Mouse (Mus musculus): ENCODE data around the gene Cd300ld4. TPM values are rescaled to one million over a fixed set of nuclear protein-coding genes. Genes with fewer than 3 reads are reported as not detected.
"Not testable (repeated sequence)": the region's sequence is repeated elsewhere in the genome, so short reads cannot be mapped to it uniquely, and the experiment has no call there.

Cd300ld4 gene
- polyA plus RNA-seq, 1 experiment from 2014 or later, result not detected

DNA sequence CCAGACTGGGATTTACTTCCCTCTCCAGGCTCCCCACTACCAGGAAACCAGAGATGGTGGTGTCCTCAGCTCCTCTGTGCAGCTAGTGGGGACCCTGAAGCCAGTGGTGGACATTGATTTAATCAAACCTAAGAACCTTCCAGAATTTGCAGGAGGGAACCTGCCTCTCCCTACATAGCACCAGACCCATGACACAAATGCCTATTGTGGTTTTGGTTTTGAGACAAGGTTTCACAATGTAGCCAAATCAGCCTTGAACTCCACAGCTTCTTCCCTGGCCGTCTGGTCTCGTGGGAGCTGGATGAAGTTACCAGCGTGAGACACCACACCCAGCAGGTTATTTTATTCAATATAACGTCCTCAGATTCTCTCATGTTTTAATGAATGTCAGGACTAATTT is 31.9 kb upstream of the Cd300ld4 start:
- no peaks in the 10 kb centered on the region for H3K36me3 ChIP-seq (ENCODE audit: control insufficient read depth, insufficient read depth, low read length)
- no peak overlapping the region for H3K27ac ChIP-seq (ENCODE audit: low read depth, low read length)
- ATAC-seq (ENCODE audit: low FRiP score), result no peak

DNA sequence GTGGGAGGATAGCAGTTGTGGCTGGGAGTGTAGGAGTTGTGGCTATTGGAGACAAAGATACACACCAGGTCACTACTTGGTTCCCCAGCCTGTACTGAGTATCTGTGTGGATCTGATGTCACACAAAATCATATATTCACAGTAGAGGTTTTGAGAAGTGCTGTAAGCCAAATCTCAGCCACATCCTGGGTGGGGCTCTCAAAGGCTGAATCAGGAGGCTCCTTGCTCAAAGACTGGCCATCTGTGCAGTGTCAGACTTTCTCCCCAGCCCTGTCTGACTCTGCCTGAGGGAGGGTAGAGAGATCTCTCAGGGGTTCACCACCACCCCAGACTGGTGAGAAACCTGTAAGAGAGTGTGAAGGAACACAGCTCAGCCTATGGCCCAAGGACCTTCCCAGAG is 27.7 kb upstream of the Cd300ld4 start:
- H3K27me3 ChIP-seq (ENCODE audit: control insufficient read depth, insufficient read depth, low read length), result no peaks in the 10 kb centered on the region
- H3K27ac ChIP-seq (ENCODE audit: low read depth, low read length), result no peak overlapping the region
- no peak overlapping the region for H3K9ac ChIP-seq (ENCODE audit: low read depth, low read length)
- no peaks in the 10 kb centered on the region for H3K36me3 ChIP-seq (ENCODE audit: control insufficient read depth, insufficient read depth, low read length)
- H3K4me1 ChIP-seq (replicated peaks; ENCODE audit: control insufficient read depth, insufficient read depth, low read length), result no peaks in the 10 kb centered on the region
- no peak overlapping the region for H3K4me3 ChIP-seq (ENCODE audit: low read depth, low read length)
- DNase-seq (ENCODE audit: low spot score), result no peak
- H3K4me2 ChIP-seq (replicated peaks; ENCODE audit: low read depth, low read length), result no peak overlapping the region
- ATAC-seq (ENCODE audit: low FRiP score), result no peak
- no peaks in the 10 kb centered on the region for H3K9me3 ChIP-seq (ENCODE audit: control insufficient read depth, low read length)

More for the DNA sequence above, 31.9 kb upstream of the Cd300ld4 start:
- H3K4me3 ChIP-seq (ENCODE audit: low read depth, low read length), result no peak overlapping the region
- 0 out of 2 replicates have a peak, but pooled peaks cover 2% of the 10 kb centered on the region for H3K27me3 ChIP-seq (ENCODE audit: control insufficient read depth, insufficient read depth, low read length)
- H3K9me3 ChIP-seq (ENCODE audit: control insufficient read depth, low read length), result no peaks in the 10 kb centered on the region
- H3K4me1 ChIP-seq (replicated peaks; ENCODE audit: control insufficient read depth, insufficient read depth, low read length), result no peaks in the 10 kb centered on the region
- 80% methylated on average over 4 of the region's 4 CpGs for WGBS
- H3K9ac ChIP-seq (ENCODE audit: low read depth, low read length), result no peak overlapping the region
- H3K4me2 ChIP-seq (replicated peaks; ENCODE audit: low read depth, low read length), result no peak overlapping the region
- DNase-seq (ENCODE audit: low spot score), result no peak

DNA sequence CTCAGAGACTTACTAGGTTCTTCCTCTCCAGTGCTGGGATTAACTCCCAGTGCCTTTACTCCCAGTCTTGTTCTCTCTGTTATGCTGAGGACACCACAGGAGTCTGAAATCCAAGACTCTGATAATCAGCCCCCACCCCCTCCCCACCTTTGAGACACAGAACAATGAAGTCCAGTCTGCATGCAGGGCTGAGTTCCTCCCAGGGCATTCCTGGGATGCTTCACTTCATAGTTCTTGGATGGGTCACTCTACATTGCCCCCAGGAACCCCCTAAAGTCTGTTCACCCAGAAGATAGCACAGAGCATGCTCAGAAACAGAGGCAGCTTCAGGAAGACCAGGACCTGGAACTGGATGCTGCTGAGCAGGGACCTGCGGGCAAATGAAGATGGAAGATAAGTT is 26.2 kb upstream of the Cd300ld4 start:
- no peak overlapping the region for H3K4me3 ChIP-seq (ENCODE audit: low read depth, low read length)
- no peak overlapping the region for H3K9ac ChIP-seq (ENCODE audit: low read depth, low read length)
- H3K27me3 ChIP-seq (ENCODE audit: control insufficient read depth, insufficient read depth, low read length), result no peaks in the 10 kb centered on the region
- no peaks in the 10 kb centered on the region for H3K4me1 ChIP-seq (replicated peaks; ENCODE audit: control insufficient read depth, insufficient read depth, low read length)
- H3K36me3 ChIP-seq (ENCODE audit: control insufficient read depth, insufficient read depth, low read length), result no peaks in the 10 kb centered on the region
- ATAC-seq (ENCODE audit: low FRiP score), result no peak
- WGBS, result 77% methylated on average over 1 of the region's 1 CpGs
- DNase-seq (ENCODE audit: low spot score), result no peak
- H3K27ac ChIP-seq (ENCODE audit: low read depth, low read length), result no peak overlapping the region
- H3K9me3 ChIP-seq (ENCODE audit: control insufficient read depth, low read length), result no peaks in the 10 kb centered on the region
- no peak overlapping the region for H3K4me2 ChIP-seq (replicated peaks; ENCODE audit: low read depth, low read length)

DNA sequence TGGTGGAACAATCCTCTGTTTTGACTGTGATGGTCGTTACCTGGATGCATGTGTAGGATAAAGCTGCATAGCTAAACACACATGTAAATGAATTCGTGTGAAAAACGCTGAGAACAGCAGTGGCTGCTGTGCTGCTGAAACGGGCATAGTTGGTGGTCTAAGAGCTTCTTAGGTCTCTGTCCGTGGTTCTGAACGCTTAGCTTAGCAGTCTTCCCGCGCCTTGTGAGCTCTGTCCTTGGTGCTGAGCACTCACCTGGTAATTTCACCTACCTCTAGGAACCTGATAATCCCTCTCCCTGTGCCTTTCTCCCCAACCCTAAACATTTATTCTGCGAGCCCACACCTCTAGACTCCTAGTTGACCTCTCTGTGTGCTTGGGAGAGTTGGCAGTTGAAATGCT is 25.4 kb upstream of the Cd300ld4 start:
- no peak for ATAC-seq (ENCODE audit: low FRiP score)

DNA sequence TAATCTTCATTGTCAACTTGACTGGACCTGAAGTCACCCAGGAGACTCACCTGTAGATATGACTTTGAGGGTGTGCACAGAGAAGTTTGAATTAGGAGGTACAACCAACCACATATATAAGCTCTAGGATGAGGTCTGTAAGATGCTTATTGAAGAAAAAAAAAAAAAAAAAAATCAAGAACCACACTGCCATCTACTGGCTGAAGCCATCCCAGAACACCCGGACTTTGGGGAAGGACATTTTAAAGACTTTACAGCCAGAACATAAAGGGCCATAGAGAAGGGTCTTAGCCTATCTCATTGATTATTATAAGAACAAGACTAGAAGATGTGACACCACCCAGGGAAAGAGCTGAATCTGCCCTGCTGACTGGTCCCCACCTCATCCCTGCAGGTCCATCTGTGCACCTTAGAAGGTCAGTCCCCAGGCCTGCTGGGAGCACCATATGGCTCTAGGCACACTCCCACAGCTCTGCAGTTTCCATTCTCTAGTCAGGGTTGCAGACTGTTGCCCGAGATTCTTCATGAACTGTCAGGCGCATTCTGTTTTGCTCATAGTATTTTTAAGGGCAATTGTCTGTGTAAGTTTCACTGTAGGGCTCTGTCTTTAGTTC is 22.6 kb upstream of the Cd300ld4 start:
- Histone ChIP-seq H3K36me3 (ENCODE audit: control insufficient read depth, insufficient read depth, low read length) (no peaks in the 10 kb centered on the region), H3K4me3 (ENCODE audit: low read depth, low read length) (no peak overlapping the region), H3K9me3 (ENCODE audit: control insufficient read depth, low read length) (no peaks in the 10 kb centered on the region), H3K27me3 (ENCODE audit: control insufficient read depth, insufficient read depth, low read length) (no peaks in the 10 kb centered on the region), H3K4me2 (replicated peaks; ENCODE audit: low read depth, low read length) (no peak overlapping the region), H3K4me1 (replicated peaks; ENCODE audit: control insufficient read depth, insufficient read depth, low read length) (no peaks in the 10 kb centered on the region), H3K27ac (ENCODE audit: low read depth, low read length) (no peak overlapping the region), H3K9ac (ENCODE audit: low read depth, low read length) (no peak overlapping the region)
- ATAC-seq (ENCODE audit: low FRiP score), result no peak
- DNase-seq (ENCODE audit: low spot score), result no peak
- 42% methylated on average over 3 of the region's 3 CpGs for WGBS

More for the DNA sequence above, 25.4 kb upstream of the Cd300ld4 start:
- H3K27ac ChIP-seq (ENCODE audit: low read depth, low read length), result no peak overlapping the region
- H3K4me3 ChIP-seq (ENCODE audit: low read depth, low read length), result no peak overlapping the region
- no peak overlapping the region for H3K4me2 ChIP-seq (replicated peaks; ENCODE audit: low read depth, low read length)
- H3K9me3 ChIP-seq (ENCODE audit: control insufficient read depth, low read length), result no peaks in the 10 kb centered on the region
- WGBS, result 3% methylated on average over 9 of the region's 9 CpGs
- DNase-seq (ENCODE audit: low spot score), result peak; percentile 66
- no peaks in the 10 kb centered on the region for H3K36me3 ChIP-seq (ENCODE audit: control insufficient read depth, insufficient read depth, low read length)
- no peaks in the 10 kb centered on the region for H3K4me1 ChIP-seq (replicated peaks; ENCODE audit: control insufficient read depth, insufficient read depth, low read length)
- no peak overlapping the region for H3K9ac ChIP-seq (ENCODE audit: low read depth, low read length)
- no peaks in the 10 kb centered on the region for H3K27me3 ChIP-seq (ENCODE audit: control insufficient read depth, insufficient read depth, low read length)

DNA sequence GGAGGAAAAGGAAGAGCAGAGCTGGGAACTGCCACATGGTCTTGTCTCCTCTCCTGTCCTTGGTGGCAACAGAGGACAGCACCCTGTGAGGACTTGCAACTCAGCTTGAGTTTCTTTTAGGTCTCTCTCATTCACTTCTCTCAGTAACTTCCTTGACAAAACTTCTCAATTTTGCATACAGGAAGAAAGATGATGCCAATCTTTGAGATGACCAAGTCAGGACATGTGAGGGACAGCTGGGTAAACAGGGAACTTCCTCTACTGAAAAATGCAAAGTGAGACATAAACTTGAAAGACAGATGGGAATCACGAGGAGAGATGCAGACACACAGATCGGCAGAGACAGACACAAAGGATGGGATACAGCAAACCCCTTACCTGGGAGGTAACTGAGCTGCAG is 21.4 kb upstream of the Cd300ld4 start, which contains the start of gene Cd300ld3:
Cd300ld3 (minus strand) TSS at position 151 of the 400 bp plus-strand sequence.
- no peaks in the 10 kb centered on the region for H3K27me3 ChIP-seq (ENCODE audit: control insufficient read depth, insufficient read depth, low read length)
- no peaks in the 10 kb centered on the region for H3K9me3 ChIP-seq (ENCODE audit: control insufficient read depth, low read length)
- no peak for ATAC-seq (ENCODE audit: low FRiP score)
- no peak within 1 kb of the TSS for H3K4me2 ChIP-seq (replicated peaks; ENCODE audit: low read depth, low read length)
- H3K4me3 ChIP-seq (ENCODE audit: low read depth, low read length), result no peak within 1 kb of the TSS
- H3K36me3 ChIP-seq (ENCODE audit: control insufficient read depth, insufficient read depth, low read length), result no peaks in the 10 kb centered on the region
- 91% methylated on average over 2 of the region's 2 CpGs for WGBS
- H3K27ac ChIP-seq (ENCODE audit: low read depth, low read length), result no peak within 1 kb of the TSS
- no peak within 1 kb of the TSS for H3K9ac ChIP-seq (ENCODE audit: low read depth, low read length)
- no peaks in the 10 kb centered on the region for H3K4me1 ChIP-seq (replicated peaks; ENCODE audit: control insufficient read depth, insufficient read depth, low read length)
- no peak for DNase-seq (ENCODE audit: low spot score)

DNA sequence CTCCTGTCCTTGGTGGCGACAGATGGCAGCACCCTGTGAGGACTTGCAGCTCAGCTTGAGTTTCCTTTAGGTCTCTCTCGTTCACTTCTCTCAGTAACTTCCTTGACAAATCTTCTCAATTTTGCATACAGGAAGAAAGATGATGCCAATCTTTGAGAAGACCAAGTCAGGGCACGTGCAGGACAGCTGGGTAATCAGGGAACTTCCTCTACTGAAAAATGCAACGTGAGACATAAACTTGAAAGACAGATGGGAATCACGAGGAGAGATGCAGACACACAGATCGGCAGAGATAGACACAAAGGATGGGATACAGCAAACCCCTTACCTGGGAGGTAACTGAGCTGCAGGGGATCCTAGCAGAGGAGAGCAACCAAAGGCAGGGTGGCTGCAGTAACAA is 10.9 kb upstream of the Cd300ld4 start, which contains the start of gene Cd300ld5:
Cd300ld5 (minus strand) TSS at position 101 of the 400 bp plus-strand sequence.
- ATAC-seq (ENCODE audit: low FRiP score); DNase-seq (ENCODE audit: low spot score); H3K9me3 ChIP-seq (ENCODE audit: control insufficient read depth, low read length); H3K36me3 ChIP-seq (ENCODE audit: control insufficient read depth, insufficient read depth, low read length); H3K9ac ChIP-seq (ENCODE audit: low read depth, low read length); H3K4me1 ChIP-seq (replicated peaks; ENCODE audit: control insufficient read depth, insufficient read depth, low read length); H3K27ac ChIP-seq (ENCODE audit: low read depth, low read length); H3K4me2 ChIP-seq (replicated peaks; ENCODE audit: low read depth, low read length); H3K27me3 ChIP-seq (ENCODE audit: control insufficient read depth, insufficient read depth, low read length); H3K4me3 ChIP-seq (ENCODE audit: low read depth, low read length): not testable (repeated sequence)
- no CpG with 5 or more reads among the region's 6 CpGs for WGBS

DNA sequence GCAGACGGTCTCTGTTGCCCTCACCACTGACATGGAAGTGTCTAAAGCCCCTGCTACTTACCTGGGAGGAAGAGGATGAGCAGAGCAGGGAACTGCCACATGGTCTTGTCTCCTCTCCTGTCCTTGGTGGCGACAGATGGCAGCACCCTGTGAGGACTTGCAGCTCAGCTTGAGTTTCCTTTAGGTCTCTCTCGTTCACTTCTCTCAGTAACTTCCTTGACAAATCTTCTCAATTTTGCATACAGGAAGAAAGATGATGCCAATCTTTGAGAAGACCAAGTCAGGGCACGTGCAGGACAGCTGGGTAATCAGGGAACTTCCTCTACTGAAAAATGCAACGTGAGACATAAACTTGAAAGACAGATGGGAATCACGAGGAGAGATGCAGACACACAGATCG is 10.7 kb downstream of the Cd300ld4 start, which contains the start of gene Cd300ld2:
Cd300ld2 (minus strand) TSS at position 101 of the 400 bp plus-strand sequence.
- not testable (repeated sequence) for H3K9me3 ChIP-seq (ENCODE audit: control insufficient read depth, low read length); H3K27me3 ChIP-seq (ENCODE audit: control insufficient read depth, insufficient read depth, low read length); DNase-seq (ENCODE audit: low spot score); H3K4me3 ChIP-seq (ENCODE audit: low read depth, low read length); H3K4me1 ChIP-seq (replicated peaks; ENCODE audit: control insufficient read depth, insufficient read depth, low read length); ATAC-seq (ENCODE audit: low FRiP score); H3K36me3 ChIP-seq (ENCODE audit: control insufficient read depth, insufficient read depth, low read length); H3K9ac ChIP-seq (ENCODE audit: low read depth, low read length); H3K27ac ChIP-seq (ENCODE audit: low read depth, low read length); H3K4me2 ChIP-seq (replicated peaks; ENCODE audit: low read depth, low read length)
- no CpG with 5 or more reads among the region's 7 CpGs for WGBS

DNA sequence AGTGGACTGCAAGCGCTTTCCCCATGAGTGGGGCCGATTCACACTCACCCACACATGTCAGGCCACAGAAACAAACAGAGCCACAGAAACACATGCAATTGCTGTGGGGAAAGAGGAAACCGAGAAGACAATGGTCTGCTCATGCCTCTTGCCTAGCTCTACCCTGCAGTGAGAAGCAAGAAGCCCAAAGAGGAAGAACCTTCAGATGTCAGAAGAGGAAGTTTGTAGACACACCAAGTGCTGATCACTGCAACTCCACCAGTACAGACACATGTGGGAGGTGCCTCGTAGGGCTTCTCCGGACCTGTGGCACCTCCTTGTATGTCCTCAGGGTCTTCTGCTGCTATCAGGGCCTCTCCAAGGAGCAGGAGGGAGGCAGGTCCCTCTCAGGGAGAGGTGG is 22.7 kb downstream of the Cd300ld4 start:
- H3K27me3 ChIP-seq (ENCODE audit: control insufficient read depth, insufficient read depth, low read length), result no peaks in the 10 kb centered on the region

More for the DNA sequence above, 22.7 kb downstream of the Cd300ld4 start:
- no peak overlapping the region for H3K9ac ChIP-seq (ENCODE audit: low read depth, low read length)
- H3K36me3 ChIP-seq (ENCODE audit: control insufficient read depth, insufficient read depth, low read length), result no peaks in the 10 kb centered on the region
- H3K4me2 ChIP-seq (replicated peaks; ENCODE audit: low read depth, low read length), result no peak overlapping the region
- H3K27ac ChIP-seq (ENCODE audit: low read depth, low read length), result no peak overlapping the region
- no peaks in the 10 kb centered on the region for H3K9me3 ChIP-seq (ENCODE audit: control insufficient read depth, low read length)
- no peaks in the 10 kb centered on the region for H3K4me1 ChIP-seq (replicated peaks; ENCODE audit: control insufficient read depth, insufficient read depth, low read length)
- no peak for ATAC-seq (ENCODE audit: low FRiP score)
- H3K4me3 ChIP-seq (ENCODE audit: low read depth, low read length), result no peak overlapping the region
- no peak for DNase-seq (ENCODE audit: low spot score)
- WGBS, result 89% methylated on average over 5 of the region's 5 CpGs
